Mouse (Mus musculus) forebrain, embryonic 13.5 days (tissue): Measurements from ENCODE around the gene Cox8c. TPM values are rescaled to one million over a fixed set of nuclear protein-coding genes. Genes with fewer than 3 reads are reported as not detected.

Source experiments
- ATAC-seq: fragments of 200-750 bp; cut with Nextera tagmentation; 2 replicates; pipeline ENCODE4 v1.8.0; 2017
- H3K27ac ChIP-seq: fragments of 300-500 bp; sonication (generic); 2 replicates; pipeline ENCODE4 v1.5.1; 2015; ENCODE audit warnings: inconsistent platforms, mild to moderate bottlenecking, moderate library complexity
- H3K27me3 ChIP-seq: fragments of 300-500 bp; sonication (generic); 2 replicates; pipeline ENCODE4 v1.6.1; 2015; ENCODE audit warnings: mild to moderate bottlenecking, inconsistent platforms
- H3K36me3 ChIP-seq: fragments of 300-500 bp; sonication (generic); 2 replicates; pipeline ENCODE4 v1.6.1; 2015; ENCODE audit warnings: mild to moderate bottlenecking, inconsistent platforms; ENCODE audit not compliant: poor library complexity, severe bottlenecking
- H3K4me1 ChIP-seq: fragments of 300-500 bp; sonication (generic); 2 replicates; pipeline ENCODE4 v1.6.1; 2015; ENCODE audit warnings: inconsistent platforms
- H3K4me2 ChIP-seq: fragments of 300-500 bp; sonication (generic); 2 replicates; pipeline ENCODE4 v1.6.1; 2015; ENCODE audit warnings: inconsistent platforms, mild to moderate bottlenecking, moderate library complexity
- H3K4me3 ChIP-seq: fragments of 300-500 bp; sonication (generic); 2 replicates; pipeline ENCODE4 v1.5.1; 2015; ENCODE audit warnings: mild to moderate bottlenecking, inconsistent platforms
- H3K9ac ChIP-seq: fragments of 300-500 bp; sonication (generic); 2 replicates; pipeline ENCODE4 v1.6.1; 2015; ENCODE audit warnings: mild to moderate bottlenecking, inconsistent platforms
- H3K9me3 ChIP-seq: fragments of 300-500 bp; sonication (generic); replicated peaks from 2 replicates; pipeline ENCODE4 v1.6.1; 2016; ENCODE audit warnings: inconsistent platforms
- WGBS: fragments of 180-500 bp; shearing (Covaris S2); methylation state at CpG from one replicate; pipeline ENCODE4 v1.1.7; 2015; 5-methylcytosine and 5-hydroxymethylcytosine counted together
- polyA plus RNA-seq: library from polyadenylated mRNA; unstranded; fragments of >200 nt; fragmentation: Nextera tagmentation; extraction: Ambion mirVana; gene quantifications from 2 replicates; pipeline ENCODE4 v1.2.1, GENCODE M21; 2015

The Cox8c gene
- not detected in 2 replicates for polyA plus RNA-seq

GRCm38 (mm10) chr12:102899091-102899490 is at the start of gene Cox8c:
Gene Cox8c, plus strand, starts transcription at chr12:102899316.
- Histone ChIP-seq H3K4me3 (no peak within 1 kb of the TSS), H3K36me3 (no peaks in the 10 kb centered on the region), H3K27me3 (no peaks in the 10 kb centered on the region), H3K4me1 (no peaks in the 10 kb centered on the region), H3K9me3 (no peaks in the 10 kb centered on the region), H3K9ac (no peak within 1 kb of the TSS), H3K27ac (no peak within 1 kb of the TSS), H3K4me2 (no peak within 1 kb of the TSS)
- WGBS = 95% methylated on average over 17 of the region's 17 CpGs
- ATAC-seq = no peak

- H3K36me3 ChIP-seq = 0 out of 2 replicates have a peak, but pooled peaks cover under 1% of the 10 kb centered on the region
- no peaks in the 10 kb centered on the region for H3K27me3 ChIP-seq
- no peaks in the 10 kb centered on the region for H3K4me1 ChIP-seq
- H3K4me3 ChIP-seq = no peak overlapping the region
- no peaks in the 10 kb centered on the region for H3K9me3 ChIP-seq
- H3K9ac ChIP-seq = no peak overlapping the region
- ATAC-seq = no peak
- H3K27ac ChIP-seq = no peak overlapping the region
- H3K4me2 ChIP-seq = no peak overlapping the region
Observed at GRCm38 (mm10) chr12:102860806-102861205, 38.3 kb upstream of the Cox8c start.

GRCm38 (mm10) chr12:102869802-102870201 is 29.3 kb upstream of the Cox8c start:
- H3K4me2 ChIP-seq = no peak overlapping the region
- H3K27me3 ChIP-seq = no peaks in the 10 kb centered on the region
- 0 out of 2 replicates have a peak, but pooled peaks cover 5% of the 10 kb centered on the region for H3K4me1 ChIP-seq
- H3K36me3 ChIP-seq = peaks cover 3% of the 10 kb centered on the region; the same call in 1 of the 2 replicates
- ATAC-seq = no peak
- 97% methylated on average over 2 of the region's 2 CpGs for WGBS
- no peak overlapping the region for H3K27ac ChIP-seq
- H3K9me3 ChIP-seq = no peaks in the 10 kb centered on the region
- H3K4me3 ChIP-seq = no peak overlapping the region
- no peak overlapping the region for H3K9ac ChIP-seq

- H3K36me3 ChIP-seq = peaks cover 3% of the 10 kb centered on the region; the same call in 1 of the 2 replicates
- no peak for ATAC-seq
- WGBS = 85% methylated on average over 1 of the region's 1 CpGs
Observed at GRCm38 (mm10) chr12:102870527-102870926, 28.6 kb upstream of the Cox8c start.

GRCm38 (mm10) chr12:102877301-102878030 is 21.6 kb upstream of the Cox8c start:
- Histone ChIP-seq H3K27ac (peak overlapping the region; percentile 95), H3K36me3 (no peaks in the 10 kb centered on the region), H3K4me1 (peaks cover 30% of the 10 kb centered on the region), H3K27me3 (no peaks in the 10 kb centered on the region), H3K4me2 (peak overlapping the region; percentile 82), H3K9ac (peak overlapping the region; percentile 94), H3K4me3 (peak overlapping the region; percentile 93), H3K9me3 (no peaks in the 10 kb centered on the region)
- peak; percentile 78 for ATAC-seq
- WGBS = under 1% methylated on average over 57 of the region's 70 CpGs

More at GRCm38 (mm10) chr12:102870527-102870926, 28.6 kb upstream of the Cox8c start:
- Histone ChIP-seq H3K27me3 (no peaks in the 10 kb centered on the region), H3K4me1 (peaks cover 9% of the 10 kb centered on the region), H3K4me2 (no peak overlapping the region), H3K27ac (no peak overlapping the region), H3K9ac (no peak overlapping the region), H3K9me3 (no peaks in the 10 kb centered on the region), H3K4me3 (no peak overlapping the region)

- H3K4me1 ChIP-seq = peaks cover 30% of the 10 kb centered on the region
- no peaks in the 10 kb centered on the region for H3K27me3 ChIP-seq
- WGBS = under 1% methylated on average over 60 of the region's 95 CpGs
- H3K36me3 ChIP-seq = no peaks in the 10 kb centered on the region
- peak within 1 kb of the TSS; percentile 95 for H3K27ac ChIP-seq
- ATAC-seq = peak; percentile 97
- H3K4me2 ChIP-seq = peak within 1 kb of the TSS; percentile 82
- H3K9me3 ChIP-seq = no peaks in the 10 kb centered on the region
- peak within 1 kb of the TSS; percentile 94 for H3K9ac ChIP-seq
- peak within 1 kb of the TSS; percentile 93 for H3K4me3 ChIP-seq
Observed at GRCm38 (mm10) chr12:102878031-102878823, 20.9 kb upstream of the Cox8c start, which contains the start of gene Btbd7. Gene Btbd7, minus strand, starts transcription at chr12:102878471.

- 27% methylated on average over 7 of the region's 7 CpGs for WGBS
- 0 out of 2 replicates have a peak, but pooled peaks have one; percentile 2 for ATAC-seq
- Histone ChIP-seq H3K36me3 (no peaks in the 10 kb centered on the region), H3K4me2 (peak overlapping the region; percentile 82), H3K9me3 (no peaks in the 10 kb centered on the region), H3K4me3 (peak overlapping the region; percentile 93), H3K9ac (peak overlapping the region; percentile 63), H3K27me3 (no peaks in the 10 kb centered on the region), H3K4me1 (peaks cover 30% of the 10 kb centered on the region), H3K27ac (peak overlapping the region; percentile 79)
Observed at GRCm38 (mm10) chr12:102878901-102879300, 20.2 kb upstream of the Cox8c start.

- no peaks in the 10 kb centered on the region for H3K9me3 ChIP-seq
- no peak overlapping the region for H3K4me3 ChIP-seq
- no peak overlapping the region for H3K4me2 ChIP-seq
- 0 out of 2 replicates have a peak, but pooled peaks cover 8% of the 10 kb centered on the region for H3K4me1 ChIP-seq
- 17% methylated on average over 5 of the region's 5 CpGs for WGBS
- H3K27me3 ChIP-seq = no peaks in the 10 kb centered on the region
- 0 out of 2 replicates have a peak, but pooled peaks have one; percentile 58 for ATAC-seq
- H3K36me3 ChIP-seq = no peaks in the 10 kb centered on the region
- H3K9ac ChIP-seq = no peak overlapping the region
- H3K27ac ChIP-seq = no peak overlapping the region
Observed at GRCm38 (mm10) chr12:102885735-102886134, 13.4 kb upstream of the Cox8c start.

GRCm38 (mm10) chr12:102887366-102887765 is 11.8 kb upstream of the Cox8c start:
- Histone ChIP-seq H3K9ac (no peak overlapping the region), H3K36me3 (no peaks in the 10 kb centered on the region), H3K4me2 (no peak overlapping the region), H3K9me3 (no peaks in the 10 kb centered on the region), H3K4me3 (no peak overlapping the region), H3K27ac (no peak overlapping the region), H3K4me1 (0 out of 2 replicates have a peak, but pooled peaks cover 8% of the 10 kb centered on the region), H3K27me3 (no peaks in the 10 kb centered on the region)
- 30% methylated on average over 10 of the region's 10 CpGs for WGBS
- ATAC-seq = no peak

- H3K4me2 ChIP-seq = no peak overlapping the region
- H3K27ac ChIP-seq = no peak overlapping the region
- no peak overlapping the region for H3K4me3 ChIP-seq
- H3K9me3 ChIP-seq = no peaks in the 10 kb centered on the region
- H3K9ac ChIP-seq = no peak overlapping the region
- no peaks in the 10 kb centered on the region for H3K27me3 ChIP-seq
- no peaks in the 10 kb centered on the region for H3K36me3 ChIP-seq
- H3K4me1 ChIP-seq = 0 out of 2 replicates have a peak, but pooled peaks cover 8% of the 10 kb centered on the region
- 36% methylated on average over 5 of the region's 5 CpGs for WGBS
- no peak for ATAC-seq
Observed at GRCm38 (mm10) chr12:102888568-102888967, 10.5 kb upstream of the Cox8c start.

GRCm38 (mm10) chr12:102908191-102908590 is 9.1 kb downstream of the Cox8c start:
- no peaks in the 10 kb centered on the region for H3K27me3 ChIP-seq
- no peak for ATAC-seq
- H3K36me3 ChIP-seq = no peaks in the 10 kb centered on the region
- H3K9me3 ChIP-seq = no peaks in the 10 kb centered on the region
- H3K27ac ChIP-seq = no peak overlapping the region
- WGBS = 42% methylated on average over 3 of the region's 3 CpGs
- H3K4me3 ChIP-seq = no peak overlapping the region
- H3K4me1 ChIP-seq = no peaks in the 10 kb centered on the region
- no peak overlapping the region for H3K4me2 ChIP-seq
- no peak overlapping the region for H3K9ac ChIP-seq

- Histone ChIP-seq H3K4me3 (no peak overlapping the region), H3K9ac (no peak overlapping the region), H3K36me3 (no peaks in the 10 kb centered on the region), H3K27me3 (no peaks in the 10 kb centered on the region), H3K4me2 (no peak overlapping the region), H3K9me3 (no peaks in the 10 kb centered on the region), H3K4me1 (no peaks in the 10 kb centered on the region), H3K27ac (no peak overlapping the region)
- no peak for ATAC-seq
- 91% methylated on average over 2 of the region's 2 CpGs for WGBS
Observed at GRCm38 (mm10) chr12:102916073-102916472, 17.0 kb downstream of the Cox8c start.
